Mouse (Mus musculus): ENCODE results near the gene 4933425L06Rik.

- TF ChIP-seq POLR2A (IDR thresholded peaks at IDR 0.05; ENCODE audit: insufficient read depth, low read depth, low read length) (no peak), CTCF (IDR thresholded peaks at IDR 0.05) (no peak), EP300 (IDR thresholded peaks at IDR 0.05; ENCODE audit: insufficient read depth, low read depth, low read length) (no peak)
Measured at GRCm38 (mm10) chr13:105054941-105055309, 27.0 kb upstream of the 4933425L06Rik start.

Measured in heart, adult 2 months (tissue).